ENCODE assay signal across 11 mouse cellular contexts in genomic region chr1:35870144-35870827, GRCm38 (mm10).
DNase-seq lines count a peak whose midpoint lies in the region; ATAC-seq and TF ChIP-seq lines count a peak whose summit lies in the region.
"Had no signal": no experiment of that assay in that cellular context is flagged by ENCODE, and none has a peak within 500 bp of the region (broad histone marks: within the 10 kb centered on the region; RNA-seq: fewer than 3 reads in every experiment).

No protein-coding gene starts in this region.

- H3K27me3 ChIP-seq in CH12.LX (replicated peaks): no peaks in the 10 kb centered on the region
- H3K27me3 ChIP-seq in hindbrain, embryonic 11.5 days (ENCODE audit: control insufficient read depth, insufficient read depth, low read length): no peaks in the 10 kb centered on the region
- no peaks in the 10 kb centered on the region for H3K27me3 ChIP-seq in midbrain, embryonic 11.5 days (ENCODE audit: control insufficient read depth, insufficient read depth, low read length)
- no peaks in the 10 kb centered on the region for H3K27me3 ChIP-seq in intestine, embryonic 15.5 days (replicated peaks)
- H3K27me3 ChIP-seq: embryonic facial prominence, embryonic 15.5 days had no signal

- DNase-seq in CH12.LX (ENCODE audit: extremely low read depth): no peak
- DNase-seq in hindbrain, embryonic 11.5 days (ENCODE audit: low spot score): no peak
- DNase-seq in midbrain, embryonic 11.5 days (ENCODE audit: low spot score, missing footprints): no peak
- no peak for DNase-seq in thymus, postnatal 36 days
- no peak for DNase-seq in lung, postnatal 14 days
- DNase-seq in ovary, postnatal 36 days (ENCODE audit: low spot score): no peak
- DNase-seq: cerebellum, postnatal 36 days had no signal

- no peaks in the 10 kb centered on the region for H3K9me3 ChIP-seq in CH12.LX (replicated peaks; ENCODE audit: low read length)
- no peaks in the 10 kb centered on the region for H3K9me3 ChIP-seq in hindbrain, embryonic 11.5 days (ENCODE audit: control insufficient read depth, low read length)
- no peaks in the 10 kb centered on the region for H3K9me3 ChIP-seq in midbrain, embryonic 11.5 days (ENCODE audit: control insufficient read depth, low read length)
- no peaks in the 10 kb centered on the region for H3K9me3 ChIP-seq in intestine, embryonic 15.5 days
- H3K9me3 ChIP-seq: embryonic facial prominence, embryonic 15.5 days had no signal

- no peak for TF ChIP-seq POLR2A in CH12.LX (IDR thresholded peaks at IDR 0.05; ENCODE audit: low read depth, low read length)

- no peak overlapping the region for H3K27ac ChIP-seq in CH12.LX (ENCODE audit: insufficient read depth, low read depth)
- H3K27ac ChIP-seq in hindbrain, embryonic 11.5 days (ENCODE audit: low read depth, low read length): no peak overlapping the region
- no peak overlapping the region for H3K27ac ChIP-seq in midbrain, embryonic 11.5 days (ENCODE audit: low read depth, low read length)
- H3K27ac ChIP-seq in intestine, embryonic 15.5 days: no peak overlapping the region
- H3K27ac ChIP-seq: embryonic facial prominence, embryonic 15.5 days; liver, embryonic 14.5 days had no signal

- no peak for TF ChIP-seq CTCF in CH12.LX (conservative IDR thresholded peaks at IDR 0.05 in 1 of 2, IDR thresholded peaks at IDR 0.05 in 1 of 2; ENCODE audit: low read depth in 2 of 2, low read length in 2 of 2)

- dilution Hi-C loops in CH12.LX (cut with MboI; ENCODE audit: extremely low pct_ligation_motif_present, extremely low pct_unique_long_range_greater_than_20kb, low sequenced_read_pairs): no loop called here

- H3K79me2 ChIP-seq in CH12.LX (replicated peaks; ENCODE audit: control insufficient read depth, extremely low read depth, insufficient read depth, poor library complexity, severe bottlenecking): no peaks in the 10 kb centered on the region

- in situ Hi-C loops in CH12.LX (cut with MboI; ENCODE audit: low pct_ligation_motif_present, low pct_unique_long_range_greater_than_20kb, low sequenced_read_pairs): no loop called here

- peaks cover 5 to 6% of the 10 kb centered on the region in 2 experiments for H3K4me1 ChIP-seq in CH12.LX (ENCODE audit: control insufficient read depth in 1 of 2, insufficient read depth in 2 of 2)
- no peaks in the 10 kb centered on the region for H3K4me1 ChIP-seq in hindbrain, embryonic 11.5 days (replicated peaks; ENCODE audit: control insufficient read depth, insufficient read depth, low read length)
- H3K4me1 ChIP-seq in midbrain, embryonic 11.5 days (ENCODE audit: control insufficient read depth, insufficient read depth, low read length): peaks cover 11% of the 10 kb centered on the region
- peaks cover 6% of the 10 kb centered on the region for H3K4me1 ChIP-seq in intestine, embryonic 15.5 days (replicated peaks)

- 0 out of 2 replicates have a peak overlapping the region, but pooled peaks have one; percentile 2 for H3K9ac ChIP-seq in CH12.LX (ENCODE audit: insufficient read depth, low read depth)
- H3K9ac ChIP-seq in hindbrain, embryonic 11.5 days (ENCODE audit: low read depth, low read length): no peak overlapping the region
- no peak overlapping the region for H3K9ac ChIP-seq in midbrain, embryonic 11.5 days (ENCODE audit: low read length)
- no peak overlapping the region for H3K9ac ChIP-seq in intestine, embryonic 15.5 days
- H3K9ac ChIP-seq: embryonic facial prominence, embryonic 15.5 days; liver, embryonic 14.5 days had no signal

- peak overlapping the region; percentile 4; the same call in 1 of the 2 replicates for H3K4me2 ChIP-seq in CH12.LX (ENCODE audit: insufficient read depth, low read depth, poor library complexity, severe bottlenecking)
- no peak overlapping the region for H3K4me2 ChIP-seq in hindbrain, embryonic 11.5 days (replicated peaks; ENCODE audit: low read depth, low read length)
- H3K4me2 ChIP-seq in midbrain, embryonic 11.5 days: peak overlapping the region; percentile 15; the same call in 1 of the 2 replicates
- H3K4me2 ChIP-seq in intestine, embryonic 15.5 days (replicated peaks): no peak overlapping the region
- H3K4me2 ChIP-seq: embryonic facial prominence, embryonic 15.5 days had no signal

- no peak for TF ChIP-seq EP300 in CH12.LX (IDR thresholded peaks at IDR 0.05; ENCODE audit: low read length)

- H3K4me3 ChIP-seq in CH12.LX (replicated peaks in 1 of 3; ENCODE audit: low read depth in 2 of 3, low read length in 2 of 3, poor library complexity in 1 of 3): no peak overlapping the region
- no peak overlapping the region for H3K4me3 ChIP-seq in hindbrain, embryonic 11.5 days (ENCODE audit: low read depth, low read length)
- no peak overlapping the region for H3K4me3 ChIP-seq in midbrain, embryonic 11.5 days (ENCODE audit: low read depth, low read length)
- H3K4me3 ChIP-seq in intestine, embryonic 15.5 days (replicated peaks): no peak overlapping the region
- H3K4me3 ChIP-seq: embryonic facial prominence, embryonic 15.5 days had no signal

- peak; percentile 50; the same call in 1 of the 2 replicates for ATAC-seq in erythroblast, adult 5-6 weeks (replicated peaks; ENCODE audit: low FRiP score, poor library complexity, severe bottlenecking)
- peak; percentile 52 for ATAC-seq in hindbrain, embryonic 11.5 days (ENCODE audit: low FRiP score)
- peak; percentile 20 for ATAC-seq in midbrain, embryonic 11.5 days (ENCODE audit: low FRiP score)
- ATAC-seq in intestine, embryonic 15.5 days: no peak

- no peaks in the 10 kb centered on the region for H3K36me3 ChIP-seq in CH12.LX (replicated peaks in 1 of 2; ENCODE audit: control insufficient read depth in 1 of 2, insufficient read depth in 1 of 2, low read length in 1 of 2)
- no peaks in the 10 kb centered on the region for H3K36me3 ChIP-seq in hindbrain, embryonic 11.5 days (ENCODE audit: control insufficient read depth, insufficient read depth, low read length)
- H3K36me3 ChIP-seq in midbrain, embryonic 11.5 days (ENCODE audit: control insufficient read depth, insufficient read depth, low read length): no peaks in the 10 kb centered on the region
- no peaks in the 10 kb centered on the region for H3K36me3 ChIP-seq in intestine, embryonic 15.5 days
- H3K36me3 ChIP-seq: embryonic facial prominence, embryonic 15.5 days had no signal

- 76% methylated on average over 9 of the region's 9 CpGs for WGBS in hindbrain, embryonic 11.5 days
- 60% methylated on average over 9 of the region's 9 CpGs for WGBS in midbrain, embryonic 11.5 days
- WGBS in intestine, embryonic 15.5 days: 85% methylated on average over 9 of the region's 9 CpGs

- no peak for TF ChIP-seq RAD21 in CH12.LX (IDR thresholded peaks at IDR 0.05; ENCODE audit: low read depth, low read length)

TF ChIP-seq in CH12.LX, 34 proteins besides CTCF, POLR2A, EP300 and RAD21:
- TF ChIP-seq TBP (conservative IDR thresholded peaks at IDR 0.05; ENCODE audit: low read depth, low read length): no peak
- no peak for TF ChIP-seq JUND (conservative IDR thresholded peaks at IDR 0.05; ENCODE audit: low read depth, low read length)
- no peak for TF ChIP-seq E2F4 (IDR thresholded peaks at IDR 0.05; ENCODE audit: insufficient replicate concordance, low read depth, low read length)
- no peak for TF ChIP-seq UBTF (IDR thresholded peaks at IDR 0.05; ENCODE audit: low read depth, low read length)
- TF ChIP-seq NRF1 (IDR thresholded peaks at IDR 0.05; ENCODE audit: low read depth, low read length): no peak
- no peak for TF ChIP-seq GABPA (IDR thresholded peaks at IDR 0.05; ENCODE audit: insufficient replicate concordance, low read depth, low read length)
- TF ChIP-seq CHD2 (IDR thresholded peaks at IDR 0.05; ENCODE audit: low read length): no peak
- TF ChIP-seq MYC (IDR thresholded peaks at IDR 0.05; ENCODE audit: low read depth, low read length): no peak
- TF ChIP-seq JUN (IDR thresholded peaks at IDR 0.05; ENCODE audit: insufficient read depth, low read depth, low read length): no peak
- no peak for TF ChIP-seq PAX5 (IDR thresholded peaks at IDR 0.05; ENCODE audit: low read length)
- TF ChIP-seq USF1 (IDR thresholded peaks at IDR 0.05; ENCODE audit: low read depth, low read length): no peak
- TF ChIP-seq POLR2AphosphoS2 (IDR thresholded peaks at IDR 0.05; ENCODE audit: low read depth, low read length): no peak
- TF ChIP-seq RCOR1 (conservative IDR thresholded peaks at IDR 0.05; ENCODE audit: low read depth, low read length): no peak
- TF ChIP-seq SMC3 (IDR thresholded peaks at IDR 0.05; ENCODE audit: low read depth, low read length): no peak

Comparison
In these comparisons a context has a peak if more than half of its experiments do, and no peak if none do; other contexts are left out.
1. H3K4me2 ChIP-seq: peak in CH12.LX (single experiment) and midbrain, embryonic 11.5 days (single experiment); none in hindbrain, embryonic 11.5 days (single experiment) and intestine, embryonic 15.5 days (single experiment).